In genomic region chr16:23520235-23520871, GRCm38 (mm10) we compare ENCODE assay signal across 8 mouse cellular contexts. TPM values are rescaled to one million over a fixed set of nuclear protein-coding genes. Genes with fewer than 3 reads are reported as not detected.
DNase-seq lines count a peak whose midpoint lies in the region; ATAC-seq and TF ChIP-seq lines count a peak whose summit lies in the region.

Gene Rtp4 (plus strand): TSS chr16:23520291.
Gene Masp1 (minus strand): TSS chr16:23520815.

- TF ChIP-seq CTCF in layer of hippocampus, adult 2 months (conservative IDR thresholded peaks at IDR 0.05) = no peak

- peak within 1 kb of the TSS; percentile 89 for H3K27ac ChIP-seq in layer of hippocampus, adult 2 months
- peak within 1 kb of the TSS; percentile 90 for H3K27ac ChIP-seq in midbrain, embryonic 16.5 days (ENCODE audit: low read length)

- peak; percentile 84 for ATAC-seq in midbrain, embryonic 16.5 days

- H3K9ac ChIP-seq in midbrain, embryonic 16.5 days (ENCODE audit: low read depth, low read length) = peak within 1 kb of the TSS; percentile 75

- no peaks in the 10 kb centered on the region for H3K36me3 ChIP-seq in midbrain, embryonic 16.5 days (ENCODE audit: control insufficient read depth, insufficient read depth, low read length)

- H3K9me3 ChIP-seq in midbrain, embryonic 16.5 days (replicated peaks; ENCODE audit: control insufficient read depth, low read length, poor library complexity, severe bottlenecking) = peaks cover 2% of the 10 kb centered on the region; the same call in 1 of the 2 replicates

- WGBS in midbrain, embryonic 16.5 days = 0% methylated on average over 12 of the region's 12 CpGs

- H3K4me1 ChIP-seq in midbrain, embryonic 16.5 days (ENCODE audit: control insufficient read depth, insufficient read depth, low read length) = peaks cover 32% of the 10 kb centered on the region

- intact Hi-C loops in gastrocnemius, postnatal 14 days (cut with DNase I; ENCODE audit: low total_unique reads) = no loop called here

- peak within 1 kb of the TSS; percentile 74 for H3K4me2 ChIP-seq in midbrain, embryonic 16.5 days (ENCODE audit: low read length)

- peak within 1 kb of the TSS; percentile 62 for H3K4me3 ChIP-seq in layer of hippocampus, adult 2 months
- peak within 1 kb of the TSS; percentile 49 for H3K4me3 ChIP-seq in midbrain, embryonic 16.5 days (ENCODE audit: low read depth, low read length)

- DNase-seq in layer of hippocampus, adult 2 months (ENCODE audit: low spot score in 2 of 2) = peak; percentile 25 to 32
- no peak for DNase-seq in layer of hippocampus, adult 9-11 months
- DNase-seq in cerebellum, adult 9-11 months = peak; percentile 7
- DNase-seq in gastrocnemius, postnatal 14 days = peak; percentile 55
- peak; percentile 35 for DNase-seq in kidney, postnatal 10 days
- no peak for DNase-seq in T-cell, adult 2 months (ENCODE audit: low spot score)
- no peak for DNase-seq in thymus, postnatal 10 days (ENCODE audit: low spot score in 2 of 2)

- no peaks in the 10 kb centered on the region for H3K27me3 ChIP-seq in midbrain, embryonic 16.5 days (ENCODE audit: control insufficient read depth, insufficient read depth, low read depth, low read length)

RNA-seq across cellular contexts. Expression of gene Rtp4, which starts in this region (rescaled TPM):
- total RNA-seq in layer of hippocampus, adult 2 months (2021) = 1 to 10 TPM; 1.6 to 1.9 TPM
- 1 to 10 TPM in 1 of 2 experiments, under 1 TPM in 1; 0.75 to 1.3 TPM for total RNA-seq in gastrocnemius, postnatal 14 days (2021)
- polyA plus RNA-seq in midbrain, embryonic 16.5 days (2015; fragmentation: Nextera tagmentation; extraction: Ambion mirVana) = 2.6 and 2.8 TPM in 2 replicates

RNA-seq across cellular contexts. Expression of gene Masp1, which starts in this region (rescaled TPM):
- total RNA-seq in layer of hippocampus, adult 2 months (2021) = 10 to 100 TPM; 12.4 to 12.6 TPM
- total RNA-seq in gastrocnemius, postnatal 14 days (2021) = 10 to 100 TPM; 14.7 to 17.3 TPM
- 26.8 and 29.6 TPM in 2 replicates for polyA plus RNA-seq in midbrain, embryonic 16.5 days (2015; fragmentation: Nextera tagmentation; extraction: Ambion mirVana)

Comparison
In these comparisons a context has a peak if more than half of its experiments do, and no peak if none do; other contexts are left out.
1. DNase-seq: peak in layer of hippocampus, adult 2 months (2 of 2), cerebellum, adult 9-11 months (single experiment), gastrocnemius, postnatal 14 days (single experiment) and kidney, postnatal 10 days (single experiment); none in layer of hippocampus, adult 9-11 months (single experiment), T-cell, adult 2 months (single experiment) and thymus, postnatal 10 days (0 of 2).